Mouse (Mus musculus) limb, embryonic 14.5 days (tissue): ENCODE measurements around the gene Tas2r138. TPM values are rescaled to one million over a fixed set of nuclear protein-coding genes. Genes with fewer than 3 reads are reported as not detected.
"Not testable (repeated sequence)": the region's sequence is repeated elsewhere in the genome, so short reads cannot be mapped to it uniquely, and the experiment has no call there.

ENCODE experiments used
- ATAC-seq: fragments of 200-750 bp; cut with Nextera tagmentation; 2 replicates; pipeline ENCODE4 v1.8.0; 2017; ENCODE audit warnings: low read depth, moderate number of reproducible peaks, moderate TSS enrichment; ENCODE audit not compliant: low FRiP score
- DNase-seq: peaks from one replicate; pipeline ENCODE4 v3.0.0-alpha.2; 2015; ENCODE audit warnings: low spot score
- H3K27ac ChIP-seq: fragments of 300-500 bp; sonication (generic); replicated peaks from 2 replicates; pipeline ENCODE4 v1.5.1; 2014; ENCODE audit warnings: low read depth, mild to moderate bottlenecking, low read length, moderate library complexity, mixed read lengths
- H3K27me3 ChIP-seq: fragments of 300-500 bp; sonication (generic); 2 replicates; pipeline ENCODE4 v1.6.1; 2014; ENCODE audit warnings: low read length, mixed read lengths; ENCODE audit not compliant: control insufficient read depth, insufficient read depth
- H3K36me3 ChIP-seq: fragments of 300-500 bp; sonication (generic); 2 replicates; pipeline ENCODE4 v1.6.1; 2014; ENCODE audit warnings: mild to moderate bottlenecking, low read length, moderate library complexity, mixed read lengths; ENCODE audit not compliant: control insufficient read depth, insufficient read depth
- H3K4me1 ChIP-seq: fragments of 300-500 bp; sonication (generic); 2 replicates; pipeline ENCODE4 v1.6.1; 2014; ENCODE audit warnings: antibody characterized with exemption, low read length, mixed read lengths; ENCODE audit not compliant: control insufficient read depth, insufficient read depth
- H3K4me2 ChIP-seq: fragments of 300-500 bp; sonication (generic); replicated peaks from 2 replicates; pipeline ENCODE4 v1.6.1; 2014; ENCODE audit warnings: low read depth, mild to moderate bottlenecking, low read length, moderate library complexity; ENCODE audit not compliant: severe bottlenecking
- H3K4me3 ChIP-seq: fragments of 300-500 bp; sonication (generic); replicated peaks from 2 replicates; pipeline ENCODE4 v1.5.1; 2014; ENCODE audit warnings: low read length
- H3K9ac ChIP-seq: fragments of 300-500 bp; sonication (generic); 2 replicates; pipeline ENCODE4 v1.6.1; 2014; ENCODE audit warnings: mild to moderate bottlenecking, low read depth, low read length, moderate library complexity; ENCODE audit not compliant: severe bottlenecking
- H3K9me3 ChIP-seq: fragments of 300-500 bp; sonication (generic); 2 replicates; pipeline ENCODE4 v1.6.1; 2016; ENCODE audit warnings: low read length; ENCODE audit not compliant: control insufficient read depth
- POLR2A ChIP-seq: fragments of 200-500 bp; IDR thresholded peaks from 2 replicates; pipeline ENCODE4 v1.8.0; 2012; ENCODE audit warnings: inconsistent platforms, mild to moderate bottlenecking, moderate library complexity, borderline replicate concordance; ENCODE audit not compliant: insufficient read depth, insufficient read length; ENCODE audit errors: extremely low read depth
- WGBS: fragments of 180-500 bp; shearing (Covaris S2); extraction: QIAGEN DNeasy Blood & Tissue Kit; methylation state at CpG from one replicate; pipeline ENCODE4 v1.1.7; 2014; 5-methylcytosine and 5-hydroxymethylcytosine counted together
- polyA plus RNA-seq, 2 experiments: library from polyadenylated mRNA; depleted of rRNA in 1 of 2; stranded (reverse) in 1 of 2; unstranded in 1 of 2; fragments of >200 nt; fragmentation: Nextera tagmentation in 1 of 2; extraction: Ambion mirVana in 1 of 2; gene quantifications; 2 replicates each; pipeline versions ENCODE4 v1.2.1 to v1.2.3; 2012 to 2014

Gene Tas2r138
- polyA plus RNA-seq, 2 experiments = not detected

GRCm38 (mm10) chr6:40617965-40618364 is 4.9 kb upstream of the Tas2r138 start:
- H3K27ac ChIP-seq = no peak overlapping the region
- no peak overlapping the region for H3K9ac ChIP-seq
- H3K4me2 ChIP-seq = no peak overlapping the region
- no peak for ATAC-seq
- H3K9me3 ChIP-seq = no peaks in the 10 kb centered on the region
- WGBS = 15% methylated on average over 2 of the region's 2 CpGs
- no peak overlapping the region for H3K4me3 ChIP-seq
- peak; percentile 80 for DNase-seq
- H3K27me3 ChIP-seq = no peaks in the 10 kb centered on the region
- no peaks in the 10 kb centered on the region for H3K4me1 ChIP-seq
- H3K36me3 ChIP-seq = no peaks in the 10 kb centered on the region
- TF ChIP-seq POLR2A = no peak

GRCm38 (mm10) chr6:40610244-40610643 is 2.9 kb downstream of the Tas2r138 start:
- no peaks in the 10 kb centered on the region for H3K36me3 ChIP-seq
- 73% methylated on average over 8 of the region's 8 CpGs for WGBS
- DNase-seq (peak; percentile 3), ATAC-seq (no peak)
- no peaks in the 10 kb centered on the region for H3K27me3 ChIP-seq
- no peak overlapping the region for H3K27ac ChIP-seq
- no peak for TF ChIP-seq POLR2A
- H3K9ac ChIP-seq = no peak overlapping the region
- H3K4me2 ChIP-seq = no peak overlapping the region
- no peaks in the 10 kb centered on the region for H3K9me3 ChIP-seq
- H3K4me1 ChIP-seq = no peaks in the 10 kb centered on the region
- H3K4me3 ChIP-seq = no peak overlapping the region

GRCm38 (mm10) chr6:40607431-40607830 is 5.7 kb downstream of the Tas2r138 start:
- no peak overlapping the region for H3K9ac ChIP-seq
- no peak for ATAC-seq
- no peak for DNase-seq
- H3K27me3 ChIP-seq = no peaks in the 10 kb centered on the region
- H3K9me3 ChIP-seq = no peaks in the 10 kb centered on the region
- H3K4me1 ChIP-seq = no peaks in the 10 kb centered on the region
- no peak overlapping the region for H3K27ac ChIP-seq
- H3K36me3 ChIP-seq = no peaks in the 10 kb centered on the region
- H3K4me2 ChIP-seq = no peak overlapping the region
- no peak for TF ChIP-seq POLR2A
- H3K4me3 ChIP-seq = no peak overlapping the region

- 38% methylated on average over 4 of the region's 4 CpGs for WGBS
- not testable (repeated sequence) for DNase-seq, H3K27ac ChIP-seq, H3K9ac ChIP-seq, ATAC-seq, H3K4me3 ChIP-seq, H3K4me1 ChIP-seq, H3K4me2 ChIP-seq, H3K36me3 ChIP-seq, H3K9me3 ChIP-seq, H3K27me3 ChIP-seq
Measured at GRCm38 (mm10) chr6:40598546-40598945, 14.6 kb downstream of the Tas2r138 start.

- Histone ChIP-seq H3K27ac (no peak overlapping the region), H3K4me2 (no peak overlapping the region), H3K4me1 (no peaks in the 10 kb centered on the region), H3K36me3 (no peaks in the 10 kb centered on the region), H3K4me3 (no peak overlapping the region), H3K27me3 (no peaks in the 10 kb centered on the region), H3K9ac (no peak overlapping the region), H3K9me3 (no peaks in the 10 kb centered on the region)
- no peak for DNase-seq
- ATAC-seq = no peak
- WGBS = 75% methylated on average over 3 of the region's 3 CpGs
- TF ChIP-seq POLR2A = no peak
Measured at GRCm38 (mm10) chr6:40594804-40595550, 18.1 kb downstream of the Tas2r138 start.
